Mouse (Mus musculus) liver, embryonic 15.5 days (tissue): ENCODE results near the gene Nt5dc3. TPM values are rescaled to one million over a fixed set of nuclear protein-coding genes. Genes with fewer than 3 reads are reported as not detected.
A peak's percentile ranks its signal among the peaks of the same experiment; 100 is the strongest.

Experiments
- ATAC-seq: fragments of 200-750 bp; cut with Nextera tagmentation; 2 replicates; pipeline ENCODE4 v1.8.0; 2017; ENCODE audit warnings: moderate number of reproducible peaks, mild to moderate bottlenecking, moderate library complexity; ENCODE audit not compliant: insufficient read depth
- H3K27ac ChIP-seq: fragments of 300-500 bp; sonication (generic); replicated peaks from 2 replicates; pipeline ENCODE4 v1.5.1; 2015; ENCODE audit warnings: mild to moderate bottlenecking, inconsistent platforms
- H3K27me3 ChIP-seq: fragments of 300-500 bp; sonication (generic); 2 replicates; pipeline ENCODE4 v1.6.1; 2015; ENCODE audit warnings: mild to moderate bottlenecking, inconsistent platforms
- H3K36me3 ChIP-seq: fragments of 300-500 bp; sonication (generic); replicated peaks from 2 replicates; pipeline ENCODE4 v1.6.1; 2015; ENCODE audit warnings: moderate library complexity, mild to moderate bottlenecking, inconsistent platforms
- H3K4me1 ChIP-seq: fragments of 300-500 bp; sonication (generic); replicated peaks from 2 replicates; pipeline ENCODE4 v1.6.1; 2015; ENCODE audit warnings: inconsistent platforms
- H3K4me2 ChIP-seq: fragments of 300-500 bp; sonication (generic); 2 replicates; pipeline ENCODE4 v1.6.1; 2015; ENCODE audit warnings: moderate library complexity, mild to moderate bottlenecking, inconsistent platforms
- H3K4me3 ChIP-seq: fragments of 300-500 bp; sonication (generic); replicated peaks from 2 replicates; pipeline ENCODE4 v1.5.1; 2015; ENCODE audit warnings: mild to moderate bottlenecking, inconsistent platforms
- H3K9ac ChIP-seq: fragments of 300-500 bp; sonication (generic); 2 replicates; pipeline ENCODE4 v1.6.1; 2015; ENCODE audit warnings: moderate library complexity, mild to moderate bottlenecking, inconsistent platforms
- H3K9me3 ChIP-seq: fragments of 300-500 bp; sonication (generic); replicated peaks from 2 replicates; pipeline ENCODE4 v1.6.1; 2016; ENCODE audit warnings: inconsistent platforms
- WGBS: fragments of 180-500 bp; shearing (Covaris S2); methylation state at CpG from one replicate; pipeline ENCODE4 v1.1.7; 2015; ENCODE audit warnings: mixed read lengths; ENCODE audit not compliant: insufficient replicate concordance; 5-methylcytosine and 5-hydroxymethylcytosine counted together
- polyA plus RNA-seq: library from polyadenylated mRNA; unstranded; fragments of >200 nt; fragmentation: Nextera tagmentation; extraction: Ambion mirVana; gene quantifications from 2 replicates; pipeline ENCODE4 v1.2.1, GENCODE M21; 2015

Gene Nt5dc3
- polyA plus RNA-seq, 1 experiment from 2014 or later, result 0.25 TPM

GRCm38 (mm10) chr10:86779117-86779755 is 431 bp downstream of the Nt5dc3 start:
- H3K9ac ChIP-seq, result peak overlapping the region; percentile 60
- peaks cover 17% of the 10 kb centered on the region; the same call in 1 of the 2 replicates for H3K27me3 ChIP-seq
- under 1% methylated on average over 55 of the region's 58 CpGs for WGBS
- H3K4me3 ChIP-seq, result peak overlapping the region; percentile 70
- peaks cover 29% of the 10 kb centered on the region for H3K4me1 ChIP-seq
- H3K4me2 ChIP-seq, result peak overlapping the region; percentile 100
- H3K9me3 ChIP-seq, result no peaks in the 10 kb centered on the region
- no peaks in the 10 kb centered on the region for H3K36me3 ChIP-seq
- 0 out of 2 replicates have a peak overlapping the region, but pooled peaks have one; percentile 38 for H3K27ac ChIP-seq
- no peak; the same call in 1 of the 2 replicates for ATAC-seq

GRCm38 (mm10) chr10:86779816-86780500 is 1.2 kb downstream of the Nt5dc3 start:
- Histone ChIP-seq H3K27ac (no peak overlapping the region), H3K4me2 (peak overlapping the region; percentile 100)

GRCm38 (mm10) chr10:86781641-86782040 is 2.8 kb downstream of the Nt5dc3 start:
- Histone ChIP-seq H3K27me3 (peaks cover 13% of the 10 kb centered on the region; the same call in 1 of the 2 replicates), H3K4me3 (no peak overlapping the region), H3K36me3 (no peaks in the 10 kb centered on the region), H3K9ac (no peak overlapping the region), H3K9me3 (no peaks in the 10 kb centered on the region), H3K4me2 (no peak overlapping the region), H3K27ac (no peak overlapping the region), H3K4me1 (peaks cover 29% of the 10 kb centered on the region)
- ATAC-seq, result no peak
- 66% methylated on average over 5 of the region's 5 CpGs for WGBS

More at GRCm38 (mm10) chr10:86779816-86780500, 1.2 kb downstream of the Nt5dc3 start:
- Histone ChIP-seq H3K27me3 (peaks cover 17% of the 10 kb centered on the region; the same call in 1 of the 2 replicates), H3K4me1 (peaks cover 29% of the 10 kb centered on the region), H3K9me3 (no peaks in the 10 kb centered on the region), H3K9ac (peak overlapping the region; percentile 60; the same call in 1 of the 2 replicates), H3K36me3 (no peaks in the 10 kb centered on the region), H3K4me3 (peak overlapping the region; percentile 70)
- ATAC-seq, result no peak
- WGBS, result 10% methylated on average over 12 of the region's 12 CpGs

- H3K4me1 ChIP-seq, result peaks cover 27% of the 10 kb centered on the region
- no peaks in the 10 kb centered on the region for H3K36me3 ChIP-seq
- H3K27me3 ChIP-seq, result peaks cover 9% of the 10 kb centered on the region; the same call in 1 of the 2 replicates
- H3K9me3 ChIP-seq, result no peaks in the 10 kb centered on the region
- no peak overlapping the region for H3K4me2 ChIP-seq
- no peak overlapping the region for H3K9ac ChIP-seq
- H3K27ac ChIP-seq, result no peak overlapping the region
- ATAC-seq, result no peak
- no peak overlapping the region for H3K4me3 ChIP-seq
- 66% methylated on average over 5 of the region's 5 CpGs for WGBS
Measured at GRCm38 (mm10) chr10:86782656-86783055, 3.9 kb downstream of the Nt5dc3 start.

- no peaks in the 10 kb centered on the region for H3K9me3 ChIP-seq
- 0 out of 2 replicates have a peak, but pooled peaks cover 5% of the 10 kb centered on the region for H3K27me3 ChIP-seq
- H3K27ac ChIP-seq, result no peak overlapping the region
- H3K36me3 ChIP-seq, result no peaks in the 10 kb centered on the region
- no peak for ATAC-seq
- H3K4me1 ChIP-seq, result peaks cover 18% of the 10 kb centered on the region
- no peak overlapping the region for H3K4me2 ChIP-seq
- H3K4me3 ChIP-seq, result no peak overlapping the region
- 64% methylated on average over 5 of the region's 5 CpGs for WGBS
- no peak overlapping the region for H3K9ac ChIP-seq
Measured at GRCm38 (mm10) chr10:86783561-86783960, 4.8 kb downstream of the Nt5dc3 start.

GRCm38 (mm10) chr10:86784126-86784675 is 5.4 kb downstream of the Nt5dc3 start:
- H3K36me3 ChIP-seq, result no peaks in the 10 kb centered on the region

GRCm38 (mm10) chr10:86785396-86785795 is 6.6 kb downstream of the Nt5dc3 start:
- peaks cover 2% of the 10 kb centered on the region; the same call in 1 of the 2 replicates for H3K4me1 ChIP-seq
- H3K4me2 ChIP-seq, result no peak overlapping the region
- no peak overlapping the region for H3K27ac ChIP-seq
- H3K4me3 ChIP-seq, result no peak overlapping the region
- H3K27me3 ChIP-seq, result no peaks in the 10 kb centered on the region
- H3K9me3 ChIP-seq, result no peaks in the 10 kb centered on the region
- WGBS, result 42% methylated on average over 2 of the region's 2 CpGs
- H3K36me3 ChIP-seq, result no peaks in the 10 kb centered on the region
- ATAC-seq, result no peak
- no peak overlapping the region for H3K9ac ChIP-seq

More at GRCm38 (mm10) chr10:86784126-86784675, 5.4 kb downstream of the Nt5dc3 start:
- ATAC-seq, result no peak
- Histone ChIP-seq H3K9me3 (no peaks in the 10 kb centered on the region), H3K27me3 (0 out of 2 replicates have a peak, but pooled peaks cover 5% of the 10 kb centered on the region), H3K4me3 (no peak overlapping the region), H3K27ac (no peak overlapping the region), H3K9ac (no peak overlapping the region), H3K4me2 (no peak overlapping the region), H3K4me1 (peaks cover 13% of the 10 kb centered on the region)
- 64% methylated on average over 5 of the region's 5 CpGs for WGBS

GRCm38 (mm10) chr10:86786083-86786482 is 7.3 kb downstream of the Nt5dc3 start:
- 74% methylated on average over 5 of the region's 5 CpGs for WGBS
- no peak overlapping the region for H3K27ac ChIP-seq

GRCm38 (mm10) chr10:86788193-86788592 is 9.4 kb downstream of the Nt5dc3 start:
- no peak overlapping the region for H3K4me3 ChIP-seq
- no peak overlapping the region for H3K27ac ChIP-seq
- H3K4me1 ChIP-seq, result no peaks in the 10 kb centered on the region; the same call in 1 of the 2 replicates
- H3K9ac ChIP-seq, result no peak overlapping the region
- 60% methylated on average over 5 of the region's 5 CpGs for WGBS
- no peaks in the 10 kb centered on the region for H3K36me3 ChIP-seq
- no peaks in the 10 kb centered on the region for H3K27me3 ChIP-seq
- no peak overlapping the region for H3K4me2 ChIP-seq
- ATAC-seq, result no peak
- H3K9me3 ChIP-seq, result no peaks in the 10 kb centered on the region

More at GRCm38 (mm10) chr10:86786083-86786482, 7.3 kb downstream of the Nt5dc3 start:
- Histone ChIP-seq H3K4me2 (no peak overlapping the region), H3K27me3 (no peaks in the 10 kb centered on the region), H3K9me3 (no peaks in the 10 kb centered on the region), H3K36me3 (no peaks in the 10 kb centered on the region), H3K4me3 (no peak overlapping the region), H3K9ac (no peak overlapping the region), H3K4me1 (peaks cover under 1% of the 10 kb centered on the region; the same call in 1 of the 2 replicates)
- no peak for ATAC-seq

GRCm38 (mm10) chr10:86789146-86789672 is 10.4 kb downstream of the Nt5dc3 start:
- H3K36me3 ChIP-seq, result no peaks in the 10 kb centered on the region
- no peak overlapping the region for H3K9ac ChIP-seq
- 70% methylated on average over 7 of the region's 7 CpGs for WGBS
- H3K4me2 ChIP-seq, result no peak overlapping the region
- H3K9me3 ChIP-seq, result no peaks in the 10 kb centered on the region
- ATAC-seq, result no peak
- H3K4me1 ChIP-seq, result no peaks in the 10 kb centered on the region
- no peak overlapping the region for H3K4me3 ChIP-seq
- no peaks in the 10 kb centered on the region for H3K27me3 ChIP-seq
- no peak overlapping the region for H3K27ac ChIP-seq
